Mouse (Mus musculus) testis, adult 2 months (tissue): Measurements from ENCODE around the gene Car9.

Source experiments
- CTCF ChIP-seq: fragments of 200-500 bp; IDR thresholded peaks from 2 replicates; pipeline ENCODE4 v1.5.1; 2012; ENCODE audit warnings: low read depth, mild to moderate bottlenecking, inconsistent platforms, low read length, moderate library complexity; ENCODE audit not compliant: control insufficient read depth, insufficient read depth, insufficient replicate concordance
- POLR2A ChIP-seq: fragments of 200-500 bp; IDR thresholded peaks from 2 replicates; pipeline ENCODE4 v1.6.1; 2012; ENCODE audit warnings: low read depth, mild to moderate bottlenecking, inconsistent platforms, low read length, moderate library complexity; ENCODE audit not compliant: control insufficient read depth

DNA sequence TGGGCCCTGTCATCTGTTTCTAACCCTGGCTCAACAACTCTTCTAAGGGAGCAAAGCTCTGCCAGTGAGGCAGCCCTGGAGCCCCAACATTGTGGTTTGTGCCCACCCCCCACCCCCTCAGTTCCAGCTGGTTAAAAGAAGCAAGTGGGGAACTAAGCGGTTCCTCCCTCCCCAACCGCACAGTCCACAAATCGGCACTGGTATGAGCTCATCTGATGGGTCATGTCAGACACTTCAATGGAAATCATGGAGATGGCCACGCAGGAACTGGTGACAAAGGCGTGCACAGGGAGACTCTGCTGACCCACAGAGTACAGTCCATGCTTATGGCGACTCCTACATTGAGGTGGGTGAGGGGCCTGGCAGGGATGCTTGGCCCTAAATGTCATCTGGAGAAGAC, 40.8 kb upstream of the Car9 start:
- TF ChIP-seq CTCF (no peak), POLR2A (no peak)
